Mouse (Mus musculus) retina, adult 2 months (tissue): ENCODE measurements around the gene Spindoc.

ENCODE experiments used
- DNase-seq: peaks from one replicate; pipeline ENCODE4 v3.0.0-alpha.2; 2012; ENCODE audit warnings: low read depth, low spot score

Spindoc gene

DNA sequence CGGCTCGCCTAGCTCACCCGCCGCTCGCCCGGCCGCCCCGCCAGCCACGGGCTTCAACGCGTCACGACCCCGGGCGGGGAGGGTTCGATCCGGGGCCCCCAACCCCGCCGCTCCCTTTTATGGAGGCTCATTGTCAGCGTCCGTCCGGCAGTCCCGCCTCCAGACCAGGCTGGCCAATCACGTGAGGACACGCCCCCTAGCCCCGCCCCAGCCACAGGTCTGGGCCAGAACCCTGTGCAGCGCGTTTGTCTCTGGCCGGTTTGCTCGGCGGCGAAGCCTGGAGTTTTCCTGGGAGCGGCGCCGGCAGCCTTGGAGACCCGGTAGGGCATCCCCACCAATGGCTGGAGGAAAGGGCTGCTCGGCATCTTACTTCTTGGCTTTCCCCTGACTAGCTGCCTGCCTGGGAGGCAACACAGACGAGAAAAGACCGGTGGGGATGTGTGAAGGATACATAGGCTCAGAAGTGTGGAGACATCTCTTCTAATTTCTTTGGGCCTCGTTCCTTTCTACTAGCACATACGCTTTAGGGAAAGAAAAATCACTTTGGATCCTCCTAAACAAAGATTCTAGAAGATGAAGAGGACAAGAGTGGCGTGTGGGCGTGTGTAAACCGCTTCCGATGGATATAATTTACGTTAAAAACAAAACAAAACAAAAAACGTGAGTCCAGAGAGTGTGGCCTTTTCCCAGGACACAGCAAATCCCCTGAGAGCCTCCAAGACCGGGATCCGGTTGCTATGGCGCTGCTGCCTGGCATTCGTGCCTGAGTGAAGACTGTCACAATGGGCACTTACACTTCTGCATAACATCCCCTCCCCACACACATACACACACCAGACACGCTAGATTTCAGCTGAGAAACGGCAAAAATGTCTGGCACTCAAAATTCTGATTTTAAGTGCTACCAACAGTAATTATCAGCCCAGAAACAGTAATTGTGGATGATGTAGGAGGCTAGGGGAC lies at the start of gene Spindoc:
Gene Spindoc, minus strand, starts transcription at position 92 of the 963 bp plus-strand sequence.
- DNase-seq = peak; percentile 76

GRCm38 (mm10) chr19:7425398-7425775 lies 42.6 kb upstream of the Spindoc start:
- no peak for DNase-seq

DNA sequence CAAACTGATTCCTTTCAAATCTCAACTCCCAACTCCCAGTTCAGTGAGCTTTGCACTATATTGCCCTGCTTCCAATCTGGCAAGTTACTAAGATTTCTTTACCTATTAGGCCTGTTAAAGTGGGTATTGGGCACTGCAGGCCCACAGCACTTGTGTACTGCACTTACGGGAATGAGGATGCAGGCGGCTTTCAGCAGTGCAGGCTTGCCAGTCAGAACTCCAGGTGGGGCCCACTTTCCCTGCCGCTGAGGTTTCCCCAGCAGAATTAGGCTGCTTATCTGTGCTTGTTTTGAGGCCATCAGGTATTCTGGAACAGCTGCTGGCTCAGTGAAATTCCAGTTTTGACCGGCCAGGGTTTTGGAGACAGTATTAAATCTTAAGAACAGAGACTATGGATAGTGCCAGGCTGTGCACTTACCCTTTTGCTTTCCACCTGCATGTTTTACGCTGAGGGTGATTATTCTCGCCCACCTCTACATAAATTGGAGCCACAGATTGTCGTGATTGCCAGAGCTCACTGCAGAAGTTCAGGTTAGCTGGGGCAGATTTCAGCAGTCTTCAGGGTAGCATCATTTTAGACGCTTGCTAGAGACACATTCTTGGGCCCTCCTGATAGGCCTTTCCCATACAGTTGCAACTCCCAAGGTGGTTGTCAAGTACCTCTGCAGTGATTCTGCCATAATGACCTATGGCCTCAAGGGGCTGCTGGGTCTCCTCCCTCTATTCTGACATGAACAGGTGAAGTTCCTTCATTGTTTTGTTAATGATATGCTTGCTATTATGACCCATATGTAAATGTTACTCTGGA lies 42.0 kb upstream of the Spindoc start:
- DNase-seq = no peak

GRCm38 (mm10) chr19:7424131-7424530 lies 41.3 kb upstream of the Spindoc start:
- no peak for DNase-seq

- DNase-seq = no peak
These were observed 40.8 kb upstream of the Spindoc start for GRCm38 (mm10) chr19:7423656-7424030.

GRCm38 (mm10) chr19:7423028-7423655 lies 40.3 kb upstream of the Spindoc start:
- DNase-seq = no peak

GRCm38 (mm10) chr19:7422656-7423027 lies 39.8 kb upstream of the Spindoc start:
- DNase-seq = no peak

DNA sequence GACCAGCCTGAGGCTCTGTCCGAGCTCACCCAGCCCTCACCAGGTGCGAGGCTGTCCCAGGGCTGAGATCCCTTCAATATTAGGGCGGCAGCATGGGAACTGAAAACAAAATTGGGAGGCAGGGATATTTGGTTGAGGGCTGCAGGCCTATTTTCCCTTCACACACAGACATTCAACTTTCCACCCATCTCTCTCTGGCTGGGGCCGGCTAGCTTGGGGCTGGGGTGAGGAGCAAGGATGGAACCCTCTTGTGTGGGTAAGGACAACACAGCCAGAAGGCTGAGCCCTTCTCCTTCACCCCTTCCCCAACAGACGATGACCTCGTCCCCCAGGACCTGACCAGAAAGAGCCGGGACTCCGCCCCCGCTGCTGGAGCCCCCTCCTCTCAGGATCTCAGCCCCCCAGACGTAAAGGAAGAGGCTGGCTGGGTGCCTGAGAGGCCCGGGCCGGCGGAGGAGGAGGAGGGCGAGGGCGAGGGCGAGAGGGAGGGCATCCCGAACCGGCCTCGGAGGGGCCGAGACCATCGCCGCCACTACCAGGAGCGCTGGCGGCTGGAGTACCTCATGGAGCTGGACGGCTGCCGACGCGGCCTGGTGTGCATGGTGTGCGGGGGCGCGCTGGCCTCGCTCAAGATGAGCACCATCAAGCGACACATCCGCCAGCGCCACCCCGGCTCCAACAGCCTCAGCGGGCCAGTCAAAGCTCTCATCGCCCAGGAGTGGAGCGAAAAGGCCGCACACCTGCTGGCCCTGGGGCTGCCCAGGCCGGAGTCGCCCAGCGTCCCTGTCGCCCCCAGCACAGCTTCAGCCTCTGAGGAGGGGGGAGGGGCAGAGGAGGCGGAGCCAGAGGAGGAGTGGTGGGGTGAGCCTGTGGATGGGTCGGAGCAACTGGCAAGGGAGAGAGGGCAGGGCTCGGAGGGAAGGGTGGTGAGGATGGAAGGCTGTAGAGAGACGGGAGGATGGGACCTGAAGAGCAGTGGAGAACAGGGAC lies 39.1 kb upstream of the Spindoc start:
- DNase-seq = no peak

DNA sequence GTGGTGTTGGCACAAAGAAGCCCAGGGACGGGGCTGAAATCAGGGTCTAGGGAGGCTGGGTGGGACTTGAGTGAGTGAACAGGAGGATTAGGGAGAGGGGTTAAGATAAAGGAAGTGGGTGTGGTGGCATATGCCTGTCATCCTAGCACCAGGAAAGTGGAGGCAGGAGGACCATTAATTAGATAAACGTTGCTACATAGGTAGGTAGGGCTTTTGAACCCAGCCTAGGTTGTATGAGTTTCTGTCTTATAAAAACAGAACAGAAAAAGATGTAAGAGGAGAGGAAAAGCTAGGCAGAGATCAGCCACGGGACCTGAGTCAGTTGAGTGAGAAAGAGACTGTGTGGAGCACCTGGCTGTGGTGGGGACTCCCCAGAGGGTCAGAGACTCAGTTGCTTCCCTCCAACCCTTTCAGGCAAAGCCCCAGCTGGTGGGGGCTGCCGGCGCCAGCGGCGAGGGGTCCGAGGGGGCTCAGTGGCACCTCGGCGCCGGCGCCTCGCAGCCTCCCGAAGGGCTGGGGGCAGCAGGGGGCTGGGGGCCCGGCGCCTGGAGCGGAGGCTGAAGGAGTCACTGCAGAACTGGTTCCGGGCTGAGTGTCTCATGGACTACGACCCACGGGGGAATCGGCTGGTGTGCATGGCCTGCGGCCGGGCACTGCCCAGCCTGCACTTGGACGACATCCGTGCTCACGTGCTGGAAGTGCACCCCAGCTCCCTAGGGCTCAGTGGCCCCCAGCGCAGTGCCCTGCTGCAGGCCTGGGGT lies 38.2 kb upstream of the Spindoc start:
- no peak for DNase-seq

DNA sequence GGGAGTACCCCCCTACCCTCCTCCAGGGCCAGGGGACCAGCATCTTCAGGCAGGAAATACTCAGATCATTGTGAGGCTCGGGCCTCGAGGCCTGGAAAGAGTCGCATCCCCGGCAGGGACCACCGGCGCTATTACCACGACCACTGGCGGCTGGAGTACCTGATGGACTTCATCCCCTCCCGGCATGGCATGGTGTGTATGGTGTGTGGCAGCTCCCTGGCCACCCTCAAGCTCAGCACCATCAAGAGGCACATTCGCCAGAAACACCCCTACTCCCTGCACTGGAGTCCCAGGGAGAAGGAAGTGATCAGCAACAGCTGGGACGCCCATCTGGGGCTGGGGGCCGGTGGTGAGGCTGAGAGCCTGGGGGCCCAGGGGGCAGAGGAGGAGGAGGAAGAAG lies 37.3 kb upstream of the Spindoc start:
- DNase-seq = no peak

DNA sequence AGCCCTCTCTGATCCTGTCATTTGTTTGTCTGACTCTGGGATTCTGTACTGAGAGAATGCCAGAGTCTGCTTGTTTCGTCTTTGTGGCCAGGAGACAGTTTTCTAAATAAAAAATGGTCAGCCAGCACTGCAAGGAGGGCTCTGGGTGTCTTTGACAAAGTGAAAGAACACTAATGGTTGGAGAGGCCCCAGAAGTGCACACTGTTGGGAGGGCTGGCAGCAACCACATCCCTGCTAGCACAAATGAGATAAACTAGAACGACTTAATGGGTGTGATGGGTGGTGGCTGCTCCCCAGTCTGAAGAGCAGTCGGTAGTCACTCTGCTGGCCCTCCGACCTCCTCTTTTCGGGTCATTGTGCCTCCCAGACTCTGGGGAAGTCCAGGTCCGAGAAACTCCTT lies 36.3 kb upstream of the Spindoc start:
- no peak for DNase-seq

DNA sequence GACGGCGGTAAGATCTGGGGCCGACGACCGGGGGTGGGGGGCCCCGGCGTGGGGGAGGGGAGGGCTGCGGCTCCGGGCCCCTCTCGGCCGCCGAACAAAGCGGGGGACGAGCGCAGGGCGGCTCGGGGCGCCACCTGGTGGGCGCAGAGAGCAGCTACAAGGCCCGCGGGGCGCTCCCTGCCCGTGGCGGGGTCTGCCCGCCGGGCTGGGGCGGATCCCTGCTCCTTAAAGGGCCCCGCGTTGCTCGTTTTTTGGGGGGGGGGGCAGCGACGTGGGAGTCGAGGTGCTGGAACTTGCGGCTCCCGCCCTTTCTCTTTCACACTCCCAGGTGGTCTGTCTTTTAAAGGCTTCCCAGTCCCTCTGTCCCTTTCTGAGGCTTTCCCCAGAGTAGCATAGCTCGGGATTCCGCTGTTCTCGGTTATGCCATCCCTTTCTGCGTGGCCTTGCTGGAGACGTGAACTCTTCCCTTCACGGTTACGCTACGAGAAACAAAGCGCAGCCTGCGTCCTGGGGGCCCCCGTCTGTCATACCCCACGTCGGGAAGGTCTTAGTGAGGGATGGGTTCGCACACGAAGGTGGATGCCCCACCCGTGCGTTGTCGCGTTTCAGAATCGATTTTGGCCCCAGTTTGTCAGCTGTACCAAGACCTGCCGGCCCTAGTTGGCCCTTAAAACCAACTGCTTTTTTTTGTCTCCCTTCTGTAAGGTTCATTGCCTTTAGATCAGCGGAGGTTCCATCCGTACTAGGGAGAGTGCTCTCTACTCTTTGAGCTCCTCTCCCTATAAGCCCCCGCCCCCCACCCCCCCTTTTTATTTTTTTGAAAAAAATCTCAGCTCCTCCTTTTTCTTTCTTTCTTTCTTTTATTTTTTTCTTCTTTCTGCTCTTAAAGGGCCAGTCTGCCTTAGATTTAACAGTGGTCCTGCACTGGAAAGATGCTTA lies 35.4 kb upstream of the Spindoc start:
- DNase-seq = no peak

DNA sequence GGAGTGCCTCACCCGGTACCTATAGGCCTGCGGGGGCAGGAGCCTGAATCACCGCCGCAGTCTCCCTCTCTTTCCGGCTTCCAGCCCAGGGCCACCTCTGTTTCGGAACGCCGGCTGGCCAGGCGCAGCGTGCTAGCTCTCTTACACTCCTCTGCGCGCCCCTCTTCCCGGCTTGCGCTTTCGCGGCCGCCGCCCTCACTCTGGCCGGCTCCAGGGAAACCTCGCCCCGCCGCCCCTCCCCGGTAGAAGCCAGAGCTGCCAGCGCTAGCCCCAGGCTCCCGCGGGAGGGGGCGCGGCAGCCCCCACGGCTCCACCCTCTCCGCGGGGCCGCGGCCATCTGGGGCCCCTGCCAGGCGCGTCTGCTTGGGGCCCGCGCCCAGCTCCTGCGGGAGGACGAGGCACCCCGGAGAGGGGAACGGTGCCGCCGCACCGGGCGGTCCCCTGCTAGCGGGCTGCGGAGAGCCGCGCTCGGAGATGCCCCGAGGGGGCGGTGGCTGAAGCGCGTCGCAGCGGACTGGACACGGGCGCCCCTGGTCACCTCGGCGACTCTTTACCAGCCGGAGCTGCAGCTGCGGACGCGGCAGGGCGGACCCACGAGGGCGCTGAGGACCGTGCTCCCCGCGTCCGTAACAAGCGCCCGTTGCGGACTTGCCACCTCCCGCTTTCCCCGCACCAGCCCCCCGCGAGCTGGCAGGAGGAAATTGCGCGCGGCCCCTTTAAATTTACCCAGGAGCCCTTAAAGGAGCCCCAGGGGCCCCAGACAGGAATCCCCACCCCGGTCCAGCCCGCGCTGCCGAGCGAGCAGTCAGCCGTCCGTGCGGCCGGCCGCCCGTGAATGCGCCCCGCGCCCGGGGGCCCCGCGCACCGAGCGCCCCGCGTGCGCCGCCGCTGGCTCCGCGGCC lies 34.3 kb upstream of the Spindoc start, which contains the start of gene 2700081O15Rik:
Gene 2700081O15Rik, plus strand, starts transcription at position 792 of the 902 bp plus-strand sequence.
- no peak for DNase-seq

GRCm38 (mm10) chr19:7415916-7416833 lies 33.4 kb upstream of the Spindoc start:
- no peak for DNase-seq

GRCm38 (mm10) chr19:7412361-7412760 lies 29.6 kb upstream of the Spindoc start:
- no peak for DNase-seq

GRCm38 (mm10) chr19:7404623-7405229 lies 21.9 kb upstream of the Spindoc start:
- no peak for DNase-seq
